Mouse (Mus musculus) ES-Bruce4 (cell line): ENCODE measurements around the gene Gm45808.

Experiments used
- EP300 ChIP-seq: IDR thresholded peaks from 2 replicates; pipeline ENCODE4 v1.6.1; 2011; ENCODE audit warnings: low read depth, low read length; ENCODE audit not compliant: insufficient read depth
- POLR2A ChIP-seq: IDR thresholded peaks from one replicate; pipeline ENCODE4 v1.8.1; 2011; ENCODE audit warnings: low read length; ENCODE audit not compliant: insufficient read depth

- TF ChIP-seq POLR2A, result no peak
- TF ChIP-seq EP300, result no peak
Measured at GRCm38 (mm10) chr7:45435038-45435437, 51.6 kb downstream of the Gm45808 start.
